Mouse (Mus musculus): ENCODE measurements at regions not wholly inside any gene's neighbourhood (a gene's known extent, or its start where the extent isn't known, plus 50 kb on each side); places are given as distances from the start of the nearest gene placed in this dataset.
"Not testable (repeated sequence)": the region's sequence is repeated elsewhere in the genome, so short reads cannot be mapped to it uniquely, and the experiment has no call there.

- no peak for ATAC-seq
- TF ChIP-seq CTCF (IDR thresholded peaks at IDR 0.05), result no peak
- CTCF ChIA-PET, result no interaction called here
- H3K27me3 ChIP-seq, result no peaks in the 10 kb centered on the region
- no peak for DNase-seq (ENCODE audit: low read depth, low spot score)
- in situ Hi-C loops (cut with MboI; ENCODE audit: low pct_unique_long_range_greater_than_20kb), result no loop called here
- POLR2A ChIA-PET, result no interaction called here
Observed at GRCm38 (mm10) chr2:179146274-179146673, 296.0 kb upstream of the Cdh4 start.

DNA sequence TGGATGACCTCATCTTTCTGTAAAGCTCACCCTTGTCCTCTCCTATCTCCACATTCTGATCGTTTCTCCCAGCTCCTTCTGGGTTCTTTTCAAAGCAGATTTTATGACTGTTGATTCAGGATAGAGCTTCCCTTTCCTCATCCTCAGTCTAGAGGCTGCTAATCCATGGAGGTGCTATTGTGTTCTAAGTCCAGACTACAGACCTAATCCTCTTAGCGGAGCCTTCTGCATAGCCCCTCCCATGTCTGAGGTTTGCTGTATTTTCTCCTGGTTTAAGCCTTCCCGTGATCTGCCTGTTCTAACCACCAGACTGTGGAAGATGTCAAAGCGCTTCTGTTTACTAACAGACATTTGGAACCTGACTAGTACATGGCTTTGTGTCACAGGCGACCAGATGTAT is 294.0 kb upstream of the Cdh4 start:
- CTCF ChIA-PET, result no interaction called here
- POLR2A ChIA-PET, result no interaction called here
- no peak for ATAC-seq

GRCm38 (mm10) chr2:179148667-179149066 is 293.6 kb upstream of the Cdh4 start:
- no peak for TF ChIP-seq CTCF (IDR thresholded peaks at IDR 0.05)
- no peak for DNase-seq (ENCODE audit: low read depth, low spot score)
- no peaks in the 10 kb centered on the region for H3K27me3 ChIP-seq
- in situ Hi-C loops (cut with MboI; ENCODE audit: low pct_unique_long_range_greater_than_20kb), result no loop called here
- no peak for ATAC-seq
- ChIA-PET CTCF (no interaction called here), POLR2A (no interaction called here)

More for the DNA sequence above, 294.0 kb upstream of the Cdh4 start:
- in situ Hi-C loops (cut with MboI; ENCODE audit: low pct_unique_long_range_greater_than_20kb), result no loop called here
- TF ChIP-seq CTCF (IDR thresholded peaks at IDR 0.05), result no peak
- H3K27me3 ChIP-seq, result no peaks in the 10 kb centered on the region
- no peak for DNase-seq (ENCODE audit: low read depth, low spot score)

GRCm38 (mm10) chr2:179158881-179159280 is 283.4 kb upstream of the Cdh4 start:
- CTCF ChIA-PET, result no interaction called here
- no peaks in the 10 kb centered on the region for H3K27me3 ChIP-seq
- in situ Hi-C loops (cut with MboI; ENCODE audit: low pct_unique_long_range_greater_than_20kb), result no loop called here
- DNase-seq (ENCODE audit: low read depth, low spot score) (no peak), ATAC-seq (no peak)
- TF ChIP-seq CTCF (IDR thresholded peaks at IDR 0.05), result no peak
- POLR2A ChIA-PET, result no interaction called here

GRCm38 (mm10) chr2:179163116-179163515 is 279.1 kb upstream of the Cdh4 start:
- no peak for DNase-seq (ENCODE audit: low read depth, low spot score)
- in situ Hi-C loops (cut with MboI; ENCODE audit: low pct_unique_long_range_greater_than_20kb), result no loop called here
- no peak for TF ChIP-seq CTCF (IDR thresholded peaks at IDR 0.05)
- H3K27me3 ChIP-seq, result no peaks in the 10 kb centered on the region
- POLR2A ChIA-PET, result no interaction called here
- CTCF ChIA-PET, result no interaction called here
- ATAC-seq, result no peak

DNA sequence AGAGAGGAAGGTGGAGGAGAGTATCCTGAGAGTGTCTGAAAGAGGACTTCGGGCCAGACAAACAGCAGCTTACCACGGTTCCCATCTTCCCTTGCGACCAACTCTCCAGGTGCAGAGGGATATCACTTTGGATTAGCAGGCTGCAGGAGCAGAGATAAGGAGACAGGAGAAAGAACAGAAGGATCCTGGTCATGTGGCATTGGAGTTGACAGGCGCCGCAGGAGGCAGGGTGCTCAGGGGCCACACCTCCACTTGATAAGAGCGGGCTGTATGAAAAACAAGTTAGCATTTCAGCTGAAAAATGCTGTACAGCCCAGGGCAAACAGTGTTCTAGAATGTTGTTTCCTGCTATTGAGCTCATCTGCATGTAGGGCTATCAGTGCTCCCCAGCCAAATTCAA is 272.1 kb upstream of the Cdh4 start:
- ATAC-seq (no peak), DNase-seq (ENCODE audit: low read depth, low spot score) (no peak)
- POLR2A ChIA-PET, result no interaction called here
- TF ChIP-seq CTCF (IDR thresholded peaks at IDR 0.05), result no peak
- CTCF ChIA-PET, result no interaction called here
- in situ Hi-C loops (cut with MboI; ENCODE audit: low pct_unique_long_range_greater_than_20kb), result no loop called here
- no peaks in the 10 kb centered on the region for H3K27me3 ChIP-seq

GRCm38 (mm10) chr2:179170608-179171007 is 271.6 kb upstream of the Cdh4 start:
- CTCF ChIA-PET, result no interaction called here
- no peaks in the 10 kb centered on the region for H3K27me3 ChIP-seq

DNA sequence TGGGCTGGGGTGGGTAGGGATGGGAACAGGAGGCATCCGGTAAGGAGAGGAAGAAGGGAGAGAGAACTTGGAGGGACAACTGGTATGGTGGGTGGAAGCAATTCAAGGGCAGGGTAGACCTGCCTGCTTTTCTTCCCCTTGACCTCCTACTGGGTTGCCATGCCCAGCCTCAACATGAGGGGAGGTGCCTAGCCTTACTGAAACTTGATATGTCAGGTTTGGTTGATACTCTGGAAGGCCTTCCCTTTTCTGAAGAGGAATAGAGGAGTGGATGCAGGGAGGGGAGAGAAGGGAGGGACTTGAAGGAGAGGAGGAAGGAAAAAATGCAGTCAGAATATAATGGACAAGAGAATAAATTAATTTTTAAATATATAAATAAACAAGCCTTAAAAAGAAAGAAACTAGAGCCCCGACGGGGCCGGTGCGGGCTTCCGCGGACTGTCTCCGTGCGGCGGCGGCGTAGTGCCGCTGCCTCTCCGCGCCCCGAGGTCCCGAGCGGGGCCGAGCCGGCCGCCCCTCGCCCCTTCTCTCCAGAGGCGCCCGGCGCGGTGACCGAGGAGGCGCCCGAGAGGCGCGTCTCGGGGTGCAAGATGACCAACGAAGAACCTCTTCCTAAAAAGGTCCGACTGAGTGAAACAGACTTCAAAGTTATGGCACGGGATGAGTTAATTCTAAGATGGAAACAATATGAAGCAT is 265.2 kb upstream of the Cdh4 start:
- in situ Hi-C loops (cut with MboI; ENCODE audit: low pct_unique_long_range_greater_than_20kb); CTCF ChIA-PET; ATAC-seq; H3K27me3 ChIP-seq; POLR2A ChIA-PET; DNase-seq (ENCODE audit: low read depth, low spot score): not testable (repeated sequence)

More at GRCm38 (mm10) chr2:179170608-179171007, 271.6 kb upstream of the Cdh4 start:
- ATAC-seq (no peak), DNase-seq (ENCODE audit: low read depth, low spot score) (no peak)
- POLR2A ChIA-PET, result no interaction called here
- in situ Hi-C loops (cut with MboI; ENCODE audit: low pct_unique_long_range_greater_than_20kb), result no loop called here
- no peak for TF ChIP-seq CTCF (IDR thresholded peaks at IDR 0.05)

DNA sequence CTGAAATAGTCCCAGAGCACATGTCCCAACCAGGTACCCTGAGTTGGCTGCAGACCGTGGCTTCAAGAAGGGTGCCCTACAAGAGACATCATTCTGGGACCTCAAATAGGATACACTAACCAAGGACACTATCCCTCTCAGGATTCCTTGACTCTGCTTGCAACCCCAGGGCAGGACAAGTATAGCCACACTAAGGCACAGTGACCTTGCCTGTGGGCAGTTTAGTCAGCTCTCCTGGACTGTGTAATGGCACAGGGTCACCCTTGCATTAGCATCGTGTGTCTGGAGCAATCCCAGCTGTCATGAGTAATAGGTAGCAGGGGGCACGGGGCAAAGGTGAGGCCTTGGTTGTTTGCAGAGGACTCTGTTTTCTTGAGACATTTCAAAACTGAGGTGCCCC is 260.9 kb upstream of the Cdh4 start:
- no peaks in the 10 kb centered on the region for H3K27me3 ChIP-seq
- no peak for ATAC-seq
- ChIA-PET CTCF (no interaction called here), POLR2A (no interaction called here)
- no peak for DNase-seq (ENCODE audit: low read depth, low spot score)
- in situ Hi-C loops (cut with MboI; ENCODE audit: low pct_unique_long_range_greater_than_20kb), result no loop called here
- TF ChIP-seq CTCF (IDR thresholded peaks at IDR 0.05), result no peak

- in situ Hi-C loops (cut with MboI; ENCODE audit: low pct_unique_long_range_greater_than_20kb), result no loop called here
- ATAC-seq (no peak), DNase-seq (ENCODE audit: low read depth, low spot score) (no peak)
- TF ChIP-seq CTCF (IDR thresholded peaks at IDR 0.05), result no peak
- no peaks in the 10 kb centered on the region for H3K27me3 ChIP-seq
- CTCF ChIA-PET, result no interaction called here
- POLR2A ChIA-PET, result no interaction called here
Observed at GRCm38 (mm10) chr2:179182123-179182522, 260.1 kb upstream of the Cdh4 start.

DNA sequence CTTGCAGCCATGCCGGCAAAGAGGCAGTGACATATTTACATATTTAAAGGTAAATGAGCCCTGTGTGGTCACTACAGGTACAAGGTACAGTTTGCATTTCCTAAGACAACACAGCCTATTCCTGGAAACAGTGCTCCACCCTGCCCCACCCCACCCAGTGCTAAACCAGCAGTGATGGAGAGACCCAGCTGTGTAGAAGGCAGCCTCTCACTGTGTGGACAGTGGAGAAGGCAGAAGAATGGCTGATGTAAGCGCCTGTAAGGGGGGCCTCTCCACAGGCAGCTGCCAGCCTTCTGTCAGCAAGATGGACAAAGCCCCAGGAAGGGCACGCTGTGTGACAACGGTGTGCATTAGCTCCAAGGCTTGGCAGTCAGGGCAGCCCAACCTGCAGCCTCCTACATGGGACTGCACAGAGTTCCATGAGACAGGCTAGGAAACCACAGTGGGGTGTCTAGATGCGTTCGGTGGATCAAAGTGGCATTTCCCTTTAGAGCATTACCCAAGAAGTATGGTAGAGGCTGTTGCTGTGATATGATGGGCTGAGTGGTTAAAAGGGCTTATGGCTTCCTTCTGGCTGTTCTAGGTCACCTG is 249.2 kb upstream of the Cdh4 start:
- TF ChIP-seq CTCF (IDR thresholded peaks at IDR 0.05), result no peak
- ATAC-seq, result no peak
- DNase-seq (ENCODE audit: low read depth, low spot score), result no peak
- in situ Hi-C loops (cut with MboI; ENCODE audit: low pct_unique_long_range_greater_than_20kb), result no loop called here
- H3K27me3 ChIP-seq, result no peaks in the 10 kb centered on the region
- ChIA-PET CTCF (no interaction called here), POLR2A (no interaction called here)

Data from Patski (cell line).